Mouse (Mus musculus): ENCODE measurements around the gene Kcnd1. TPM values are rescaled to one million over a fixed set of nuclear protein-coding genes. Genes with fewer than 3 reads are reported as not detected.

Gene Kcnd1
- polyA plus RNA-seq, 1 experiment: 7.9 TPM

- no peaks in the 10 kb centered on the region for H3K4me1 ChIP-seq (ENCODE audit: control insufficient read depth, insufficient read depth, low read length)
- peak within 1 kb of the TSS; percentile 82 for H3K27ac ChIP-seq (ENCODE audit: insufficient read depth, low read length)
- TF ChIP-seq POLR2A (IDR thresholded peaks at IDR 0.05; ENCODE audit: extremely low read depth, insufficient read depth, low read length) (peak; percentile 42; the same call in 1 of the 2 replicates), CTCF (IDR thresholded peaks at IDR 0.05; ENCODE audit: extremely low read depth, insufficient read depth, low read length) (no peak)
- peak within 1 kb of the TSS; percentile 96 for H3K4me3 ChIP-seq (ENCODE audit: insufficient read depth, low read length)
Observed at GRCm38 (mm10) chrX:7878007-7878419, 55.9 kb downstream of the Kcnd1 start, which contains the start of gene Pim2. Pim2 (plus strand) TSS chrX:7878262.

GRCm38 (mm10) chrX:7878495-7878894 lies 56.4 kb downstream of the Kcnd1 start:
- Histone ChIP-seq H3K4me1 (ENCODE audit: control insufficient read depth, insufficient read depth, low read length) (no peaks in the 10 kb centered on the region), H3K4me3 (ENCODE audit: insufficient read depth, low read length) (peak overlapping the region; percentile 96), H3K27ac (ENCODE audit: insufficient read depth, low read length) (peak overlapping the region; percentile 82)
- TF ChIP-seq CTCF (IDR thresholded peaks at IDR 0.05; ENCODE audit: extremely low read depth, insufficient read depth, low read length) (no peak), POLR2A (IDR thresholded peaks at IDR 0.05; ENCODE audit: extremely low read depth, insufficient read depth, low read length) (no peak)

GRCm38 (mm10) chrX:7879819-7880218 lies 57.7 kb downstream of the Kcnd1 start:
- Histone ChIP-seq H3K27ac (ENCODE audit: insufficient read depth, low read length) (no peak overlapping the region), H3K4me1 (ENCODE audit: control insufficient read depth, insufficient read depth, low read length) (no peaks in the 10 kb centered on the region), H3K4me3 (ENCODE audit: insufficient read depth, low read length) (peak overlapping the region; percentile 96)
- peak; percentile 24; the same call in 1 of the 2 replicates for TF ChIP-seq CTCF (IDR thresholded peaks at IDR 0.05; ENCODE audit: extremely low read depth, insufficient read depth, low read length)
- TF ChIP-seq POLR2A (IDR thresholded peaks at IDR 0.05; ENCODE audit: extremely low read depth, insufficient read depth, low read length): no peak

DNA sequence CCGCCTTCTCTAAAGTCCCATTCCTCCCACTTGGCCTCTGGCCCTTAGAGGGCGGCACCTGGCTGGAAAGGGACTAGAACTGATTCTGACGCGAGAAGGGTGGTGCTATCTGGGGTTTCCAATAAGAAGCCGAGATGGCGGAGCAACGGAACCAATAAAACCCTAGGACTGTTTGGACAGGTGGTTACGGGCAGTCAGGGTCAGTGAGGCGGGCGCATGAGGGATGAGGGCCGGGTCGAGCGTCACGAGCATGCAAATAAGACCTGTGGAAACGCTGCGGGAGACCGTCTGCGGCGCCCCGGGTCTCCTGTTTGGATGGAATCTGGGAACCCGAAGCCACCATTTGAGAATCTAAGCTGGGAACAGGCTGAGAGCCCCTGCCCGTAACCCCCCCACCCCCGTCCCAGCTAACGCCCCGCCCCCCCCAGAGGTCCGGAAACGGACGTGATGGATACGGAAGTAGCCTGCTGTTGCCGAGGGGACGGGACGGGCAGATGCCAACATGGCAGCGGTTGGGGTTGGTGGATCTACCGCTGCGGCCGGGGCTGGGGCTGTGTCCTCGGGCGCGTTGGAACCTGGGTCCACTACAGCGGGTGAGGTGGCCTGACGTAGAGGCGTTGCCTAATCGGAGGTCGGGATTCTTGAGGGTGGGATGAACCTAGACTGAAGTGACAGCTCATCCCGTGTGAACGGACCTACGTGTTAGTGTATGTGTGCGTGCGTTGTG lies 61.9 kb downstream of the Kcnd1 start, which contains the start of gene Slc35a2:
Gene Slc35a2, plus strand, starts transcription at position 188 of the 727 bp plus-strand sequence.
- Histone ChIP-seq H3K4me3 (ENCODE audit: insufficient read depth, low read length) (peak within 1 kb of the TSS; percentile 90), H3K4me1 (ENCODE audit: control insufficient read depth, insufficient read depth, low read length) (no peaks in the 10 kb centered on the region), H3K27ac (ENCODE audit: insufficient read depth, low read length) (peak within 1 kb of the TSS; percentile 87)
- TF ChIP-seq POLR2A (IDR thresholded peaks at IDR 0.05; ENCODE audit: extremely low read depth, insufficient read depth, low read length) (peak; percentile 47), CTCF (IDR thresholded peaks at IDR 0.05; ENCODE audit: extremely low read depth, insufficient read depth, low read length) (no peak)

Other genes starting within 250 kb of the Kcnd1 start
- 0.04 TPM in 1 of 2 replicates, not detected in the other for gene Foxp3, start 248.6 kb upstream of the Kcnd1 start, polyA plus RNA-seq (2012; rRNA removed)
- gene Ppp1r3f, start 248.0 kb upstream of the Kcnd1 start, polyA plus RNA-seq (2012; rRNA removed): 13.9 and 14.2 TPM in 2 replicates
- 36.1 and 39.7 TPM in 2 replicates for gene Ccdc22, start 216.8 kb upstream of the Kcnd1 start, polyA plus RNA-seq (2012; rRNA removed)
- gene Cacna1f, start 215.2 kb upstream of the Kcnd1 start, polyA plus RNA-seq (2012; rRNA removed): 0.17 and 0.26 TPM in 2 replicates
- gene Syp, start 183.8 kb upstream of the Kcnd1 start, polyA plus RNA-seq (2012; rRNA removed): 1,108 and 1,136 TPM in 2 replicates
- 2.1 and 2.5 TPM in 2 replicates for gene Prickle3, start 165.0 kb upstream of the Kcnd1 start, polyA plus RNA-seq (2012; rRNA removed)
- 14.5 and 16.3 TPM in 2 replicates for gene Plp2, start 150.9 kb upstream of the Kcnd1 start, polyA plus RNA-seq (2012; rRNA removed)
- gene Magix, start 141.0 kb upstream of the Kcnd1 start, polyA plus RNA-seq (2012; rRNA removed): 0.96 and 1.2 TPM in 2 replicates
- 26.7 and 28.3 TPM in 2 replicates for gene Gpkow, start 125.2 kb upstream of the Kcnd1 start, polyA plus RNA-seq (2012; rRNA removed)
- gene Wdr45, start 108.0 kb upstream of the Kcnd1 start, polyA plus RNA-seq (2012; rRNA removed): 77.0 and 84.9 TPM in 2 replicates
- gene Gm45208, start 100.0 kb upstream of the Kcnd1 start, polyA plus RNA-seq (2012; rRNA removed): 0.46 TPM in 1 of 2 replicates, not detected in the other
- 131 and 135 TPM in 2 replicates for gene Praf2, start 93.8 kb upstream of the Kcnd1 start, polyA plus RNA-seq (2012; rRNA removed)
- gene Ccdc120, start 71.4 kb upstream of the Kcnd1 start, polyA plus RNA-seq (2012; rRNA removed): 23.2 and 23.9 TPM in 2 replicates
- 20.6 and 21.4 TPM in 2 replicates for gene Tfe3, start 59.7 kb upstream of the Kcnd1 start, polyA plus RNA-seq (2012; rRNA removed)
- gene Gripap1, start 32.5 kb upstream of the Kcnd1 start, polyA plus RNA-seq (2012; rRNA removed): 106 and 115 TPM in 2 replicates
- 46.4 and 49.1 TPM in 2 replicates for gene Otud5, start 19.1 kb downstream of the Kcnd1 start, polyA plus RNA-seq (2012; rRNA removed)
- gene Pim2, start 56.0 kb downstream of the Kcnd1 start, polyA plus RNA-seq (2012; rRNA removed): 52.5 and 53.8 TPM in 2 replicates
- 50.2 and 52.7 TPM in 2 replicates for gene Slc35a2, start 61.7 kb downstream of the Kcnd1 start, polyA plus RNA-seq (2012; rRNA removed)
- gene Pqbp1, start 77.0 kb downstream of the Kcnd1 start, polyA plus RNA-seq (2012; rRNA removed): 137 and 157 TPM in 2 replicates
- gene Timm17b, start 77.1 kb downstream of the Kcnd1 start, polyA plus RNA-seq (2012; rRNA removed): 18.5 and 20.1 TPM in 2 replicates
- not detected in 2 replicates for gene Gm10491, start 85.5 kb downstream of the Kcnd1 start, polyA plus RNA-seq (2012; rRNA removed)
- gene Gm10490, start 87.3 kb downstream of the Kcnd1 start, polyA plus RNA-seq (2012; rRNA removed): not detected in 2 replicates
- gene Pcsk1n, start 97.5 kb downstream of the Kcnd1 start, polyA plus RNA-seq (2012; rRNA removed): 580 and 602 TPM in 2 replicates
- not detected in 2 replicates for gene Eras, start 106.3 kb downstream of the Kcnd1 start, polyA plus RNA-seq (2012; rRNA removed)
- gene Hdac6, start 125.6 kb downstream of the Kcnd1 start, polyA plus RNA-seq (2012; rRNA removed): 70.7 and 78.0 TPM in 2 replicates
- not detected in 2 replicates for gene Gata1, start 155.8 kb downstream of the Kcnd1 start, polyA plus RNA-seq (2012; rRNA removed)
- 0.65 and 1.1 TPM in 2 replicates for gene Glod5, start 196.2 kb downstream of the Kcnd1 start, polyA plus RNA-seq (2012; rRNA removed)